Mouse (Mus musculus) E14TG2a.4 (cell line): Measurements from ENCODE around the gene Gif.

Source experiments
- CTCF ChIP-seq: conservative IDR thresholded peaks from 2 replicates; pipeline ENCODE4 v1.5.1; 2014; ENCODE audit warnings: low read length
- POU5F1 ChIP-seq: IDR thresholded peaks from 2 replicates; pipeline ENCODE4 v1.6.1; 2014; ENCODE audit warnings: low read length, borderline replicate concordance

DNA sequence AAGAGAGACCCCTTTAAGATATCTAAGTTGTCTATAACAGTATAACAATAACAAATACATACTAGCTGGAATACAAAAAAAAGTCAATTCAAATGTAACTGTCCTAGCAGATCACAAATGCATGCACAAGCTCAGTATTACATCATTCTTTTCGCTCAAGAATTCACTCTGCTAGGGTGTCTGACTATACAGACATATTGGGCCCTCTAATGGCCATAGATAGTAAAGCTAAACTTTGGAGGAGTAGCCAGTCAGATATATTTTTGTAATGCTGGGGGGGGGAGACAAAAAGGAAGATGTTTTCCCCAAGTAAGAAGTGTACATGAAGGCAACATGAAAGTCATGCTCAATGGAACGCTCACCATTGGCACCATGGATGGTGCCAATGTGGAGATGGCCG, 17.7 kb downstream of the Gif start:
- TF ChIP-seq CTCF (no peak), POU5F1 (no peak)
